Mouse (Mus musculus): ENCODE measurements around the gene Gnpat. TPM values are rescaled to one million over a fixed set of nuclear protein-coding genes. Genes with fewer than 3 reads are reported as not detected.

Gnpat gene
- 53.1 TPM for polyA plus RNA-seq (2015; fragmentation: Illumina TruSeq; extraction: RNeasy Lipid Tissue Mini Kit (QIAGEN cat#74804); ENCODE audit: low read depth, low replicate concordance)

DNA sequence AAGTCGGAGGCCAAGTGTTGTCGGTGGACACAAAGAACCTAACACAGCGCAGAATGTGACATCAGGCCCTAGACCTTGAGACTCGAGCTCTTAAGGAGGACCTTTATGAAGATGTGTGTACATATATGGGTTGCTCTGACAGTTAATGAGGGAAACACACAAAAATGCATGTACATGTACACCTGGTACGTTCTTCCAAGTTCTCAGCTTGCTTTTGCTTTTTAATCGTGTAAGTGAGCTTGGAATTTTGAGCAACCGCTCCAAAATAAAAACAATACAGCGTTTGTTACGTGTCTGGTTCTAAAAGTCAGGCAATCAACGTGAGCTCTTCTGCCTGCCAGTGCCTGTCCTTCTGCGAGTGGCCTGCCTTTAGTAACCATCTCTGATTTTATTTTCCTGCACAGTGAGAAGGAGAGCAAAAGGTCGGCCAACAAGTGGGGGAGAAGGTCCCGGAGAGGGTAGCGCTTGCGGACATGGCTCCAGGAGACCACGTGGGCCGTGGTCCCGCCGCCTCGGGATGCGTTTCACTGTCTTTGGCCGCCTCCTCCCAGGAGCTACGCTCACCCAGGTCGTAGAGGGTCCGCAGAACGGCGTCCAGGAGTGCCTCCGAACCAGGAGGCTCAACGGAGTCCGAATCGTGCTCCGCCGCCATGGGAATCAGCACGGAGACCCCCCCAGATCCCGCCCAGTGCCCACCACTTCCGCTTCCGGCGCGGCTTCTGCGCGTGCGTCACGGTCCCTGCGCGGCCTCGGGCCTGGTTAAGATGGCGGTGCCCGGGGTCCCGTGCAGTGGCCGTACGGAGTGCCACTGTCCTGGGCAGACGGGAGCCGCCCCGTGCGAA is at the start of gene Gnpat, which contains the start of gene 2810004N23Rik:
TSS of gene Gnpat (plus strand) at position 713 of the 842 bp plus-strand sequence.
TSS of gene 2810004N23Rik (minus strand) at position 800 of the 842 bp plus-strand sequence.

DNA sequence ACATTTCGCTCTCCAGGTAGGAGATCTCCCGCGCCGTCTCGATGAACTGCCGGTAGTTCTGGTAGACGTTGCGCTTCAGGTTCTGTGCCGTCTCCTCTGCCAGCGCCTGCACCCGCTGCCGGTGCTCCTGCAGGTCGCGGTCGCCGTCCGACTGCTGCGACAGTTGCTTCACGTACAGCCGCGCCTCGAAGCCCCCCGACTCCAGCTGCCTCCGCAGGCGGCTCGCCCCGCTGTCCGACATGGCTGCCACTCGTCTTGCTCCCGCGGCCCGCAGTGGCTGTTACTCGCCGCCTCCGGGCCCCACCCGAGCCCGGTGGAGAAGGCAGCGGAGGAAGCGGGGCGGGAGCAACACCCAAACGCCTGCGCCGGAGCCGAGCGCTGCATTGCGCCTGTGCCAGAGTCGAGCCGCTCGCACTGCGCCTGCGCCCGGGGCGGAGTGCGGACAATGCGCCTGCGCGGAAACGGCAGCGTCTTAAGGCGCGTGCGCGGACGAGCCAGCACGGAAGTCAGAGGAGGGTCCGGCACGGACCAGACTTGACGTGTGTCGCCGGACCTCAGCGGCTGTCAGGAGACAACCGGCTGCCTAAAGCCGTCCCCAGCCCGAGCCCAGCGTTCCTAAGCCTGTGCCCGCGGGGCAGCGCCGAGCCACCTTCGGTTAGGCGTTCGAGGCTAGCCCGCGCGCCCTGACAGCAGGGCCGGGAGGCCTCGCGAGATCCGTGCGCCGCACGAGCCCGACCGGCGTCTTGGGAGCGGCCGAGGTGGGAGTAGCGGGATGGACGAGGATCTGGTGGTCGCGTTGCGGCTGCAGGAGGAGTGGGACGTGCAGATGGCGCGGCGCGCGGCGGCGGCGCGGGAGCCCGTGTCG is 34.8 kb downstream of the Gnpat start, which contains the start of the genes Exoc8 and Sprtn:
TSS of gene Exoc8 (minus strand) at position 320 of the 865 bp plus-strand sequence.
TSS of gene Sprtn (plus strand) at position 501 of the 865 bp plus-strand sequence.

Other genes with a start within 250 kb of the Gnpat start
- 45.6 TPM for gene 2310022B05Rik, start 199.7 kb upstream of the Gnpat start, polyA plus RNA-seq (2015; fragmentation: Illumina TruSeq; extraction: RNeasy Lipid Tissue Mini Kit (QIAGEN cat#74804); ENCODE audit: low read depth, low replicate concordance)
- gene Ttc13, start 141.1 kb upstream of the Gnpat start, polyA plus RNA-seq (2015; fragmentation: Illumina TruSeq; extraction: RNeasy Lipid Tissue Mini Kit (QIAGEN cat#74804); ENCODE audit: low read depth, low replicate concordance) = 29.6 TPM
- 11.7 TPM for gene Arv1, start 140.9 kb upstream of the Gnpat start, polyA plus RNA-seq (2015; fragmentation: Illumina TruSeq; extraction: RNeasy Lipid Tissue Mini Kit (QIAGEN cat#74804); ENCODE audit: low read depth, low replicate concordance)
- 1.4 TPM for gene Fam89a, start 111.2 kb upstream of the Gnpat start, polyA plus RNA-seq (2015; fragmentation: Illumina TruSeq; extraction: RNeasy Lipid Tissue Mini Kit (QIAGEN cat#74804); ENCODE audit: low read depth, low replicate concordance)
- 1.5 TPM for gene Trim67, start 69.9 kb upstream of the Gnpat start, polyA plus RNA-seq (2015; fragmentation: Illumina TruSeq; extraction: RNeasy Lipid Tissue Mini Kit (QIAGEN cat#74804); ENCODE audit: low read depth, low replicate concordance)
- 19.7 TPM for gene 2810004N23Rik, start 87 bp downstream of the Gnpat start, polyA plus RNA-seq (2015; fragmentation: Illumina TruSeq; extraction: RNeasy Lipid Tissue Mini Kit (QIAGEN cat#74804); ENCODE audit: low read depth, low replicate concordance)
- 14.2 TPM for gene Exoc8, start 34.7 kb downstream of the Gnpat start, polyA plus RNA-seq (2015; fragmentation: Illumina TruSeq; extraction: RNeasy Lipid Tissue Mini Kit (QIAGEN cat#74804); ENCODE audit: low read depth, low replicate concordance)
- gene Sprtn, start 34.9 kb downstream of the Gnpat start, polyA plus RNA-seq (2015; fragmentation: Illumina TruSeq; extraction: RNeasy Lipid Tissue Mini Kit (QIAGEN cat#74804); ENCODE audit: low read depth, low replicate concordance) = 10.3 TPM
- 50.6 TPM for gene Egln1, start 86.3 kb downstream of the Gnpat start, polyA plus RNA-seq (2015; fragmentation: Illumina TruSeq; extraction: RNeasy Lipid Tissue Mini Kit (QIAGEN cat#74804); ENCODE audit: low read depth, low replicate concordance)
- 185 TPM for gene Tsnax, start 150.0 kb downstream of the Gnpat start, polyA plus RNA-seq (2015; fragmentation: Illumina TruSeq; extraction: RNeasy Lipid Tissue Mini Kit (QIAGEN cat#74804); ENCODE audit: low read depth, low replicate concordance)
- 0.71 TPM for gene Disc1, start 191.2 kb downstream of the Gnpat start, polyA plus RNA-seq (2015; fragmentation: Illumina TruSeq; extraction: RNeasy Lipid Tissue Mini Kit (QIAGEN cat#74804); ENCODE audit: low read depth, low replicate concordance)